Mouse (Mus musculus) kidney, postnatal 0 days (tissue): ENCODE data around the gene Gif. TPM values are rescaled to one million over a fixed set of nuclear protein-coding genes. Genes with fewer than 3 reads are reported as not detected.

ENCODE experiments used
- ATAC-seq: fragments of 200-750 bp; cut with Nextera tagmentation; replicated peaks from 2 replicates; pipeline ENCODE4 v1.8.0; 2017; ENCODE audit warnings: low read depth, moderate number of reproducible peaks, moderate TSS enrichment, moderate library complexity; ENCODE audit not compliant: low FRiP score
- DNase-seq: peaks from one replicate; pipeline ENCODE4 v3.0.0-alpha.2; 2016; ENCODE audit warnings: low spot score
- H3K27ac ChIP-seq: fragments of 300-500 bp; sonication (generic); 2 replicates; pipeline ENCODE4 v1.5.1; 2014; ENCODE audit warnings: mild to moderate bottlenecking
- H3K27me3 ChIP-seq: fragments of 300-500 bp; sonication (generic); 2 replicates; pipeline ENCODE4 v1.6.1; 2014; ENCODE audit warnings: low read length, mixed read lengths; ENCODE audit not compliant: insufficient read depth
- H3K36me3 ChIP-seq: fragments of 300-500 bp; sonication (generic); 2 replicates; pipeline ENCODE4 v1.6.1; 2014; ENCODE audit warnings: low read length, mixed read lengths; ENCODE audit not compliant: insufficient read depth
- H3K4me1 ChIP-seq: fragments of 300-500 bp; sonication (generic); replicated peaks from 2 replicates; pipeline ENCODE4 v1.6.1; 2014; ENCODE audit warnings: antibody characterized with exemption, low read length, mixed read lengths; ENCODE audit not compliant: insufficient read depth
- H3K4me2 ChIP-seq: fragments of 300-500 bp; sonication (generic); 2 replicates; pipeline ENCODE4 v1.6.1; 2014; ENCODE audit warnings: mild to moderate bottlenecking, low read length, moderate library complexity, mixed read lengths
- H3K4me3 ChIP-seq: fragments of 300-500 bp; sonication (generic); replicated peaks from 2 replicates; pipeline ENCODE4 v1.5.1; 2014; ENCODE audit warnings: low read depth, low read length
- H3K9ac ChIP-seq: fragments of 300-500 bp; sonication (generic); 2 replicates; pipeline ENCODE4 v1.6.1; 2014; ENCODE audit warnings: low read depth, low read length
- H3K9me3 ChIP-seq: fragments of 300-500 bp; sonication (generic); replicated peaks from 2 replicates; pipeline ENCODE4 v1.6.1; 2016; ENCODE audit warnings: low read length, inconsistent platforms, mixed read lengths
- CTCF ChIP-seq: IDR thresholded peaks from 2 replicates; pipeline ENCODE4 v1.5.1; 2016; ENCODE audit warnings: antibody characterized with exemption, low read depth, mild to moderate bottlenecking, moderate library complexity
- WGBS: fragments of 180-500 bp; shearing (Covaris S2); extraction: QIAGEN DNeasy Blood & Tissue Kit; methylation state at CpG from one replicate; pipeline ENCODE4 v1.1.7; 2014; 5-methylcytosine and 5-hydroxymethylcytosine counted together
- polyA plus RNA-seq: library from polyadenylated mRNA; unstranded; fragments of >200 nt; fragmentation: Nextera tagmentation; extraction: Ambion mirVana; gene quantifications from 2 replicates; pipeline ENCODE4 v1.2.1, GENCODE M21; 2015

The Gif gene
- polyA plus RNA-seq, 1 experiment from 2014 or later: not detected

GRCm38 (mm10) chr19:11769257-11769920 is 22.0 kb downstream of the Gif start:
- Histone ChIP-seq H3K9ac (no peak overlapping the region), H3K36me3 (peaks cover 5% of the 10 kb centered on the region), H3K27me3 (no peaks in the 10 kb centered on the region), H3K27ac (no peak overlapping the region), H3K9me3 (no peaks in the 10 kb centered on the region), H3K4me2 (peak overlapping the region; percentile 64), H3K4me1 (peaks cover 5% of the 10 kb centered on the region; the same call in 1 of the 2 replicates), H3K4me3 (no peak overlapping the region)
- 90% methylated on average over 5 of the region's 5 CpGs for WGBS
- 0 out of 2 replicates have a peak, but pooled peaks have one; percentile 3 for TF ChIP-seq CTCF
- ATAC-seq (no peak), DNase-seq (no peak)

DNA sequence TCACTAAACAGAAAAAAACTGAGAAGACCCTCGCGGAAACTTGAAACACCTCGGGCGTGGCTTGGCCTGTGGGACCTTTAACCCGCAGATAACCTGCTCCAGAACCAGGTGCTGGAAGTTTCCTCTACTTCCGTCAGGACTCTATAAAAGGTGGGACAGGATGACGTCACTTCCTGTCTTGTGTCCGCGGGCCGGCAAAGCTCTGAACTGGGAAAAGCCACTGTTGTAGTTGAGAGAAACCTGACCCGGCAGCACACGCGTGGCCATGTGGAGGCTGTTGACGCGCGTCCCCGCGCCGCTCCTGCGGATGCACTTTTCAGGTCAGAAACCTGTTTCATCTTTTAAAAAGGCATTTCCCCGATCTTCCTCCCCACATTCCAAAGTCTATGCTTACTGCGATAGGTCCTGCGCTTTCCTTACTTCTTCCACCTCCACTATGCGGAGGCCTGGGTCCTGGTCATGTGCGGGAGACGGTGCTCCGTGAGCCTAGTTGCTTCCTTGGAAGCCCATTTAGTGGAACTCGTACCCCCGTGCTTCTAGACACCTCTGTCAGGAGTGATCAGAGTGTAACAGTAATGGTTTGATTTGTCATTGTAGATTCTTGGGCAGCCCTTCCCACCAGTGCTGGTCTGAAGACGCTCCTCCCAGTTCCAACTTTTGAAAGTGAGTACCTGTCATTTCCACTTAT is 23.0 kb downstream of the Gif start, which contains the start of gene Mrpl16:
Gene Mrpl16, plus strand, starts transcription at position 187 of the 688 bp plus-strand sequence.
- WGBS: under 1% methylated on average over 30 of the region's 30 CpGs
- Histone ChIP-seq H3K27ac (peak within 1 kb of the TSS; percentile 32; the same call in 1 of the 2 replicates), H3K9ac (peak within 1 kb of the TSS; percentile 69), H3K9me3 (no peaks in the 10 kb centered on the region), H3K4me2 (peak within 1 kb of the TSS; percentile 64), H3K36me3 (peaks cover 8% of the 10 kb centered on the region), H3K4me1 (peaks cover 5% of the 10 kb centered on the region; the same call in 1 of the 2 replicates), H3K27me3 (no peaks in the 10 kb centered on the region), H3K4me3 (peak within 1 kb of the TSS; percentile 54)
- peak; percentile 93 for ATAC-seq
- peak; percentile 93 for DNase-seq
- TF ChIP-seq CTCF: no peak

GRCm38 (mm10) chr19:11777191-11777865 is 30.0 kb downstream of the Gif start:
- Histone ChIP-seq H3K4me3 (no peak overlapping the region), H3K4me2 (no peak overlapping the region), H3K27me3 (no peaks in the 10 kb centered on the region), H3K27ac (no peak overlapping the region), H3K36me3 (peaks cover 8% of the 10 kb centered on the region), H3K9me3 (no peaks in the 10 kb centered on the region), H3K4me1 (no peaks in the 10 kb centered on the region), H3K9ac (no peak overlapping the region)
- ATAC-seq (no peak), DNase-seq (peak; percentile 81)
- 64% methylated on average over 7 of the region's 7 CpGs for WGBS
- peak; percentile 80 for TF ChIP-seq CTCF

- H3K9ac ChIP-seq: no peak overlapping the region
- H3K27me3 ChIP-seq: no peaks in the 10 kb centered on the region
- H3K4me1 ChIP-seq: no peaks in the 10 kb centered on the region; the same call in 1 of the 2 replicates
- no peak overlapping the region for H3K4me3 ChIP-seq
- 0 out of 2 replicates have a peak, but pooled peaks cover 15% of the 10 kb centered on the region for H3K36me3 ChIP-seq
- H3K9me3 ChIP-seq: no peaks in the 10 kb centered on the region
- no peak overlapping the region for H3K27ac ChIP-seq
- TF ChIP-seq CTCF: no peak
- 76% methylated on average over 14 of the region's 14 CpGs for WGBS
- ATAC-seq: no peak; the same call in 1 of the 2 replicates
- H3K4me2 ChIP-seq: no peak overlapping the region
- DNase-seq: no peak
These were observed 38.2 kb downstream of the Gif start for GRCm38 (mm10) chr19:11785409-11786154.

DNA sequence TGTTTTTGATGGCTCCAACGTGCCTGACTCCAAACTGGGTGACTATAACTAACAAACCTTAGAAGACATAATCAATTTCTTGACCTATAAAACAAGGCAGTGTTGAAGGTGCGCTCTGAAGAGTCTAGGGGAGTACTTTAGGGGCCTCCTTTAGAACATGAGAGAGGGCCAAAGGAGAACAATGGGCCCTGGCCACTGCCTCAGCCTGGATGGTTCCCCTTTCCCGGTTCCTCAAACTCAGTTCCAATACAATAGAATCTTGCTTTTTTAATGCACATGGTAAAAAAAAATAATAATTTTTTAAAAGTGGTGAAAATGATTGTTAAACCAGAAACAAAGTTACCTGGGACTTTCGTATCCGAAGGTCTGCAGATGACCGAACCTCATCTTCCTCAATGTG is 40.5 kb downstream of the Gif start:
- Histone ChIP-seq H3K27ac (no peak overlapping the region), H3K36me3 (0 out of 2 replicates have a peak, but pooled peaks cover 15% of the 10 kb centered on the region), H3K27me3 (no peaks in the 10 kb centered on the region), H3K9me3 (no peaks in the 10 kb centered on the region), H3K4me1 (no peaks in the 10 kb centered on the region; the same call in 1 of the 2 replicates), H3K4me2 (no peak overlapping the region), H3K9ac (no peak overlapping the region), H3K4me3 (no peak overlapping the region)
- DNase-seq (no peak), ATAC-seq (no peak)
- no peak for TF ChIP-seq CTCF
- WGBS: 93% methylated on average over 6 of the region's 6 CpGs
